Mouse (Mus musculus) liver, embryonic 14.5 days (tissue): ENCODE measurements around the gene Ppfibp1.

ENCODE experiments used
- CTCF ChIP-seq: IDR thresholded peaks from 2 replicates; pipeline ENCODE4 v1.5.1; 2016; ENCODE audit warnings: antibody characterized with exemption, low read depth, control low read depth
- EP300 ChIP-seq: IDR thresholded peaks from 2 replicates; pipeline ENCODE4 v1.6.1; 2016; ENCODE audit warnings: antibody characterized with exemption, low read depth

DNA sequence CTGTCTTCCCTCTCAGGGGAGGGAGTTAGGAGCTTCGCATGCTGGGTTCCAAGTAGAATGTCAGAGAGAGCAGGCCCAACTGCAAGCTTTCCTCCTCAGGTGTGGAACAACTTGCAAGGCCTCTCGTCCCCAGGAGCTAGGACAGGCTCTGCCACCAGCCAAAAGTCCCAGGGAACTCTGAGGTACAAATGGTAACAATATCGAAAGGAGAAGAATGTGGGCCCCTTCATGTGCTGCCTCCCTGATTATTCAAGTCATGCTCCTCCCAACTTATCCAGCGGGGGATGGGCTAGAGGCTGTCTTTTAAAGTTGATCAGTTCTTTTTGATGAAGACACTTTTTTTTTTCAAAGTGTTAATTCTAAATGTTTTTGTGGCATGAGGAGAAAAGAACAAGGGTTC is 38.2 kb upstream of the Ppfibp1 start, which contains the start of gene Smco2:
- TF ChIP-seq EP300 (no peak), CTCF (no peak)
